Mouse (Mus musculus): Measurements from ENCODE around the gene Add3. TPM values are rescaled to one million over a fixed set of nuclear protein-coding genes. Genes with fewer than 3 reads are reported as not detected.

The Add3 gene
- total and polyA plus RNA-seq, 3 experiments, result 16.3 to 18.4 (median 16.4) TPM

GRCm38 (mm10) chr19:53092251-53092650, 48.0 kb upstream of the Add3 start:
- in situ Hi-C loops (cut with MboI; ENCODE audit: low pct_ligation_motif_present, low pct_unique_long_range_greater_than_20kb, low sequenced_read_pairs), result no loop called here
- Histone ChIP-seq H3K9me3 (replicated peaks; ENCODE audit: low read length) (no peaks in the 10 kb centered on the region), H3K27ac (ENCODE audit: insufficient read depth, low read depth) (no peak overlapping the region), H3K4me2 (ENCODE audit: insufficient read depth, low read depth, poor library complexity, severe bottlenecking) (no peak overlapping the region), H3K27me3 (replicated peaks) (no peaks in the 10 kb centered on the region), H3K36me3 (replicated peaks in 1 of 2; ENCODE audit: control insufficient read depth in 1 of 2, insufficient read depth in 1 of 2, low read length in 1 of 2) (no peaks in the 10 kb centered on the region), H3K9ac (ENCODE audit: insufficient read depth, low read depth) (no peak overlapping the region), H3K4me3 (replicated peaks in 1 of 3; ENCODE audit: low read depth in 2 of 3, low read length in 2 of 3, poor library complexity in 1 of 3) (no peak overlapping the region), H3K79me2 (replicated peaks; ENCODE audit: control insufficient read depth, extremely low read depth, insufficient read depth, poor library complexity, severe bottlenecking) (no peaks in the 10 kb centered on the region), H3K4me1 (ENCODE audit: control insufficient read depth in 1 of 2, insufficient read depth in 2 of 2) (no peaks in the 10 kb centered on the region)
- no peak for TF ChIP-seq ZNF384 (IDR thresholded peaks at IDR 0.05; ENCODE audit: low read depth, low read length)
- TF ChIP-seq MAZ (IDR thresholded peaks at IDR 0.05; ENCODE audit: low read depth, low read length), result no peak
- no peak for TF ChIP-seq NRF1 (IDR thresholded peaks at IDR 0.05; ENCODE audit: low read depth, low read length)
- TF ChIP-seq EP300 (IDR thresholded peaks at IDR 0.05; ENCODE audit: low read length), result no peak
- no peak for TF ChIP-seq JUND (conservative IDR thresholded peaks at IDR 0.05; ENCODE audit: low read depth, low read length)
- no peak for TF ChIP-seq USF1 (IDR thresholded peaks at IDR 0.05; ENCODE audit: low read depth, low read length)
- TF ChIP-seq ZKSCAN1 (IDR thresholded peaks at IDR 0.05; ENCODE audit: borderline replicate concordance, low read depth, low read length), result no peak
- TF ChIP-seq ETS1 (conservative IDR thresholded peaks at IDR 0.05; ENCODE audit: low read depth, low read length), result no peak
- TF ChIP-seq SIN3A (IDR thresholded peaks at IDR 0.05; ENCODE audit: low read length), result no peak
- no peak for TF ChIP-seq KAT2A (IDR thresholded peaks at IDR 0.05; ENCODE audit: insufficient replicate concordance, low read length)
- no peak for TF ChIP-seq IRF4 (IDR thresholded peaks at IDR 0.05; ENCODE audit: low read depth, low read length)
- DNase-seq (ENCODE audit: extremely low read depth), result no peak
- dilution Hi-C loops (cut with MboI; ENCODE audit: extremely low pct_ligation_motif_present, extremely low pct_unique_long_range_greater_than_20kb, low sequenced_read_pairs), result no loop called here

GRCm38 (mm10) chr19:53093294-53093693, 46.9 kb upstream of the Add3 start:
- H3K27ac ChIP-seq (ENCODE audit: insufficient read depth, low read depth), result no peak overlapping the region

More at GRCm38 (mm10) chr19:53093294-53093693, 46.9 kb upstream of the Add3 start:
- Histone ChIP-seq H3K4me3 (replicated peaks in 1 of 3; ENCODE audit: low read depth in 2 of 3, low read length in 2 of 3, poor library complexity in 1 of 3) (no peak overlapping the region), H3K4me1 (ENCODE audit: control insufficient read depth in 1 of 2, insufficient read depth in 2 of 2) (no peaks in the 10 kb centered on the region), H3K79me2 (replicated peaks; ENCODE audit: control insufficient read depth, extremely low read depth, insufficient read depth, poor library complexity, severe bottlenecking) (no peaks in the 10 kb centered on the region), H3K9ac (ENCODE audit: insufficient read depth, low read depth) (no peak overlapping the region), H3K9me3 (replicated peaks; ENCODE audit: low read length) (no peaks in the 10 kb centered on the region), H3K36me3 (replicated peaks in 1 of 2; ENCODE audit: control insufficient read depth in 1 of 2, insufficient read depth in 1 of 2, low read length in 1 of 2) (no peaks in the 10 kb centered on the region), H3K27me3 (replicated peaks) (no peaks in the 10 kb centered on the region), H3K4me2 (ENCODE audit: insufficient read depth, low read depth, poor library complexity, severe bottlenecking) (no peak overlapping the region)
- TF ChIP-seq POLR2A (IDR thresholded peaks at IDR 0.05; ENCODE audit: low read depth, low read length), result no peak
- TF ChIP-seq E2F4 (IDR thresholded peaks at IDR 0.05; ENCODE audit: insufficient replicate concordance, low read depth, low read length), result no peak
- no peak for TF ChIP-seq MEF2A (IDR thresholded peaks at IDR 0.05; ENCODE audit: borderline replicate concordance, low read depth, low read length)
- no peak for TF ChIP-seq USF1 (IDR thresholded peaks at IDR 0.05; ENCODE audit: low read depth, low read length)
- TF ChIP-seq TCF12 (IDR thresholded peaks at IDR 0.05; ENCODE audit: low read depth, low read length), result no peak
- no peak for TF ChIP-seq CHD2 (IDR thresholded peaks at IDR 0.05; ENCODE audit: low read length)
- no peak for TF ChIP-seq PAX5 (IDR thresholded peaks at IDR 0.05; ENCODE audit: low read length)
- TF ChIP-seq MYC (IDR thresholded peaks at IDR 0.05; ENCODE audit: low read depth, low read length), result no peak
- TF ChIP-seq CTCF (conservative IDR thresholded peaks at IDR 0.05 in 1 of 2, IDR thresholded peaks at IDR 0.05 in 1 of 2; ENCODE audit: low read depth in 2 of 2, low read length in 2 of 2), result no peak
- no peak for TF ChIP-seq POLR2AphosphoS2 (IDR thresholded peaks at IDR 0.05; ENCODE audit: low read depth, low read length)
- no peak for TF ChIP-seq MXI1 (IDR thresholded peaks at IDR 0.05; ENCODE audit: low read depth, low read length)
- TF ChIP-seq CHD1 (IDR thresholded peaks at IDR 0.05; ENCODE audit: low read depth, low read length), result no peak
- TF ChIP-seq KAT2A (IDR thresholded peaks at IDR 0.05; ENCODE audit: insufficient replicate concordance, low read length), result no peak
- TF ChIP-seq JUN (IDR thresholded peaks at IDR 0.05; ENCODE audit: insufficient read depth, low read depth, low read length), result no peak
- no peak for TF ChIP-seq RAD21 (IDR thresholded peaks at IDR 0.05; ENCODE audit: low read depth, low read length)
- no peak for TF ChIP-seq ETS1 (conservative IDR thresholded peaks at IDR 0.05; ENCODE audit: low read depth, low read length)
- TF ChIP-seq ZMIZ1 (IDR thresholded peaks at IDR 0.05; ENCODE audit: low read depth, low read length), result no peak
- no peak for TF ChIP-seq USF2 (conservative IDR thresholded peaks at IDR 0.05; ENCODE audit: low read depth, low read length)
- no peak for TF ChIP-seq JUND (conservative IDR thresholded peaks at IDR 0.05; ENCODE audit: low read depth, low read length)
- no peak for DNase-seq (ENCODE audit: extremely low read depth)
- dilution Hi-C loops (cut with MboI; ENCODE audit: extremely low pct_ligation_motif_present, extremely low pct_unique_long_range_greater_than_20kb, low sequenced_read_pairs) (no loop called here), in situ Hi-C loops (cut with MboI; ENCODE audit: low pct_ligation_motif_present, low pct_unique_long_range_greater_than_20kb, low sequenced_read_pairs) (no loop called here)
